Mouse (Mus musculus) B cell, adult 67 days (primary cell): ENCODE measurements around the gene 1700019D03Rik. TPM values are rescaled to one million over a fixed set of nuclear protein-coding genes. Genes with fewer than 3 reads are reported as not detected.

Source experiments
- total RNA-seq, 2 experiments: library from RNA; stranded (reverse); gene quantifications; 4 replicates each; pipeline ENCODE4 v1.2.4; 2023

The 1700019D03Rik gene
- total RNA-seq, result 1 to 10 TPM in 1 of 2 experiments, under 1 TPM in 1; 0.84 to 1.2 TPM

DNA sequence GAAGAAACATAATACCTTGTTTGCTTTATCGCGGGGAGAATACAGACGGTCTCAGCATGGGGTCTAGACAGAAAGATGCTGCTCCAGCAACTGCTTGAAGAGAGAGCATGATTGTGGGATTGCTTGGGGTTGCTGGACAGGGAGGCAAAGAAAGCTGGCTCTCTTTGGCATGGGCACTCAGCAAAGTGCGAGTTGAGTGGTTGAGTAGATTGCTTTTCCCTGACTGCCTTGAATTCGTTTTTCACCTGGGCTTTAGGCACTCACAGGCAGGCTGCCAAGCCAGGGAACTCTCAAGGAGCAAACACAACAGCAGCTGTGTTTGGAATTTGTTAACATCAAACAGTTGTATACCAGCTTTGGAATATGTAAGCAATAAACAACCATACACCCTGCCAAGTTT is at the start of gene 1700019D03Rik:
Gene 1700019D03Rik, minus strand, starts transcription at position 101 of the 400 bp plus-strand sequence.

DNA sequence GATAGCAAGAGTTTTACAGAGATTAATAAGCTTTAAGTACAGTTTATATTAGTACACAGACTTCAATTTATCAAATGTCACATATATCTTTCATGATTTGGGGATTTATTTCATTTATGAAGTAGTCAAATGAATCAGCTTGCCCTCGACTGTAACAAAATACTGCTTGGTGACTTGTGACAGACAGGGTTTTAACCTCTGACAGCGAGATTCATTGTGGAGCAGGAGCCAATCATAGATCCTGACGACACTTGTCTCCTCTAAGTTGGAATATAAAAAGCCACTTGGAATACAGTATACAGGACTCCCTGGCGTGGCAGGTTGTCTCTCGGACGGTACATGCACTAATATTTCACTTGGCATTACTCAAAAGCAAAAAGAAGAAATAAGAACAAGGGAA is 41.4 kb upstream of the 1700019D03Rik start, which contains the start of gene Mstn:
Gene Mstn, plus strand, starts transcription at position 301 of the 400 bp plus-strand sequence.

Other genes starting within 250 kb of the 1700019D03Rik start
- 10 to 100 TPM; 13.5 to 20.8 TPM for gene Inpp1, start 202.5 kb downstream of the 1700019D03Rik start, total RNA-seq
- 10 to 100 TPM; 22.2 to 22.3 TPM for gene Hibch, start 175.2 kb downstream of the 1700019D03Rik start, total RNA-seq
- gene Mstn, start 41.5 kb upstream of the 1700019D03Rik start, total RNA-seq, result not detected
- not detected for gene 1700019A02Rik, start 167.5 kb upstream of the 1700019D03Rik start, total RNA-seq